ENCODE assay signal across 8 mouse cellular contexts in the genomic region with DNA sequence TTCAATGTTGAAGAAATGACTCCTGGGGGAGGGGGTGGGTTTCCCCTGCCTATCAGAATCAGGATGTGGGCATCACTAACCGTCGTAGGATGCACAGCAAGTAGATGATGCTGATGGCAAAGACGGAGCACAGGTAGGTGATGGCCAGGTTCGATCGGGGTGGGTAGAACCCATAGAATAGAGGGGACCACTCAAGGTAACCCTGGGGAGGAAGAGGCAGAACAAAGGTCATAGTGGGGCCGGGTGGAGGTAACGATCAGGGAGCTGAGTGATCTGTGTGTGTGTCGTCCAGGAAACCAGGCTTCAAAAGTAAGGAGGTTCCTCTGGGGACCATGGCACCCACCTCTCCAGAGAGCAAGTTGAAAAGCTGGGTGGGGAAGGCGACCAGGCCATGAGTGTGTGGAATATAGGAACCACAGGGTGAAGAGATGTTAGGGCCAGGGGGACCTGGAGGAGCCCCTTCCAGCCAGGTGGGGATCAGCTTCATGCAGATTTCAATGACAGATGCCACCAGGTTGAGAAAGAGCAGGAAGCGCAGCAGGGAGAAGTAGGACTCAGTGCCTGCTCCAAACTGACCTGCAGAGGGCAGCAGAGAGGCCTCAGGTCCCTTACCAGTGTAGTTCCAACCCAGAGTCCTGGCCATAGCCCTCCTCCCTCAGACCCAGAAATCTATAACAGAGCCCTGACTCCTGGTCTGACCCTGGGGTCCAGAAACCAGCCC. TPM values are rescaled to one million over a fixed set of nuclear protein-coding genes. Genes with fewer than 3 reads are reported as not detected.
DNase-seq lines count a peak whose midpoint lies in the region; ATAC-seq and TF ChIP-seq lines count a peak whose summit lies in the region.

No protein-coding gene starts in this region.

- H3K4me2 ChIP-seq in hindbrain, embryonic 13.5 days = no peak overlapping the region
- H3K4me2 ChIP-seq in lung, postnatal 0 days (replicated peaks; ENCODE audit: low read depth, low read length) = no peak overlapping the region

- no peak overlapping the region for H3K27ac ChIP-seq in hindbrain, embryonic 13.5 days
- no peak overlapping the region for H3K27ac ChIP-seq in lung, postnatal 0 days (ENCODE audit: low read length)

- H3K9me3 ChIP-seq in hindbrain, embryonic 13.5 days = no peaks in the 10 kb centered on the region
- no peaks in the 10 kb centered on the region for H3K9me3 ChIP-seq in lung, postnatal 0 days (ENCODE audit: low read length)

- H3K9ac ChIP-seq in hindbrain, embryonic 13.5 days = no peak overlapping the region
- no peak overlapping the region for H3K9ac ChIP-seq in lung, postnatal 0 days (replicated peaks; ENCODE audit: low read depth)

- DNase-seq in MN1 (ENCODE audit: low spot score) = peak; percentile 74
- DNase-seq in cerebellum, adult 9-10 months = peak; percentile 85
- peak; percentile 63 to 92 for DNase-seq in frontal cortex, adult 2 months (ENCODE audit: extremely low spot score in 1 of 2, low spot score in 1 of 2)
- DNase-seq in layer of hippocampus, postnatal 10 days (ENCODE audit: low spot score in 2 of 2) = peak; percentile 89 to 90
- DNase-seq in lung, postnatal 0 days (ENCODE audit: low spot score) = peak; percentile 89
- peak; percentile 74 for DNase-seq in ovary, postnatal 14 days (ENCODE audit: low spot score)
- DNase-seq in thymus, postnatal 10 days (ENCODE audit: low spot score in 2 of 2) = peak; percentile 64 to 89

- H3K27me3 ChIP-seq in hindbrain, embryonic 13.5 days = no peaks in the 10 kb centered on the region
- no peaks in the 10 kb centered on the region for H3K27me3 ChIP-seq in lung, postnatal 0 days (replicated peaks; ENCODE audit: insufficient read depth, low read length)

- peak; percentile 92 for TF ChIP-seq CTCF in lung, postnatal 0 days (IDR thresholded peaks at IDR 0.05)

- peak; percentile 80 for ATAC-seq in hindbrain, embryonic 13.5 days (ENCODE audit: low FRiP score)
- peak; percentile 82 for ATAC-seq in lung, postnatal 0 days

- peaks cover 14% of the 10 kb centered on the region for H3K36me3 ChIP-seq in hindbrain, embryonic 13.5 days
- H3K36me3 ChIP-seq in lung, postnatal 0 days (ENCODE audit: insufficient read depth, low read length) = no peaks in the 10 kb centered on the region

- 71% methylated on average over 10 of the region's 10 CpGs for whole genome bisulfite sequencing in hindbrain, embryonic 13.5 days
- WGBS in lung, postnatal 0 days = 68% methylated on average over 10 of the region's 10 CpGs

- H3K4me1 ChIP-seq in hindbrain, embryonic 13.5 days (replicated peaks) = no peaks in the 10 kb centered on the region
- H3K4me1 ChIP-seq in lung, postnatal 0 days (ENCODE audit: insufficient read depth, low read depth, low read length) = no peaks in the 10 kb centered on the region

- TF ChIP-seq EP300 in lung, postnatal 0 days (IDR thresholded peaks at IDR 0.05) = no peak

- no peak overlapping the region for H3K4me3 ChIP-seq in hindbrain, embryonic 13.5 days
- H3K4me3 ChIP-seq in lung, postnatal 0 days (ENCODE audit: low read depth, low read length) = no peak overlapping the region

RNA-seq across cellular contexts. Expression of gene Tmc4, which starts 2.7 kb away (rescaled TPM):
- polyA plus RNA-seq in frontal cortex, adult 2 months (2012; rRNA removed) = 12.1 and 14.8 TPM in 2 replicates
- polyA plus RNA-seq in hindbrain, embryonic 13.5 days (2015; fragmentation: Nextera tagmentation; extraction: Ambion mirVana) = 4.7 and 5.8 TPM in 2 replicates
- 1 to 10 TPM; 5.0 to 6.0 TPM for total RNA-seq in layer of hippocampus, postnatal 10 days (2021)
- 60.3 and 69.0 TPM in 2 replicates for polyA plus RNA-seq in lung, postnatal 0 days (2015; fragmentation: Nextera tagmentation; extraction: Ambion mirVana)

RNA-seq across cellular contexts. Expression of gene Leng1, which starts 9.0 kb away (rescaled TPM):
- 8.0 and 9.2 TPM in 2 replicates for polyA plus RNA-seq in frontal cortex, adult 2 months (2012; rRNA removed)
- polyA plus RNA-seq in hindbrain, embryonic 13.5 days (2015; fragmentation: Nextera tagmentation; extraction: Ambion mirVana) = 15.8 and 16.3 TPM in 2 replicates
- 1 to 10 TPM; 6.1 to 7.3 TPM for total RNA-seq in layer of hippocampus, postnatal 10 days (2021)
- polyA plus RNA-seq in lung, postnatal 0 days (2015; fragmentation: Nextera tagmentation; extraction: Ambion mirVana) = 16.0 and 16.4 TPM in 2 replicates

RNA-seq across cellular contexts. Expression of gene Tsen34, which starts 18.0 kb away (rescaled TPM):
- 103 and 108 TPM in 2 replicates for polyA plus RNA-seq in frontal cortex, adult 2 months (2012; rRNA removed)
- 233 and 242 TPM in 2 replicates for polyA plus RNA-seq in hindbrain, embryonic 13.5 days (2015; fragmentation: Nextera tagmentation; extraction: Ambion mirVana)
- total RNA-seq in layer of hippocampus, postnatal 10 days (2021) = 10 to 100 TPM; 85.9 to 97.3 TPM
- 155 and 158 TPM in 2 replicates for polyA plus RNA-seq in lung, postnatal 0 days (2015; fragmentation: Nextera tagmentation; extraction: Ambion mirVana)

RNA-seq across cellular contexts. Expression of gene Mboat7, which starts 18.7 kb away (rescaled TPM):
- 128 and 139 TPM in 2 replicates for polyA plus RNA-seq in frontal cortex, adult 2 months (2012; rRNA removed)
- 64.3 and 69.0 TPM in 2 replicates for polyA plus RNA-seq in hindbrain, embryonic 13.5 days (2015; fragmentation: Nextera tagmentation; extraction: Ambion mirVana)
- total RNA-seq in layer of hippocampus, postnatal 10 days (2021) = 100 to 1,000 TPM; 142 to 146 TPM
- 39.1 and 43.8 TPM in 2 replicates for polyA plus RNA-seq in lung, postnatal 0 days (2015; fragmentation: Nextera tagmentation; extraction: Ambion mirVana)

RNA-seq across cellular contexts. Expression of gene Rps9, which starts 29.1 kb away (rescaled TPM):
- 852 and 1,031 TPM in 2 replicates for polyA plus RNA-seq in frontal cortex, adult 2 months (2012; rRNA removed)
- 948 and 980 TPM in 2 replicates for polyA plus RNA-seq in hindbrain, embryonic 13.5 days (2015; fragmentation: Nextera tagmentation; extraction: Ambion mirVana)
- 100 to 1,000 TPM; 554 to 633 TPM for total RNA-seq in layer of hippocampus, postnatal 10 days (2021)
- 1,058 and 1,064 TPM in 2 replicates for polyA plus RNA-seq in lung, postnatal 0 days (2015; fragmentation: Nextera tagmentation; extraction: Ambion mirVana)
